Mouse (Mus musculus) thymus, adult 2 months (tissue): ENCODE results near the gene Kcnf1. TPM values are rescaled to one million over a fixed set of nuclear protein-coding genes. Genes with fewer than 3 reads are reported as not detected.

Experiments used
- DNase-seq: peaks from one replicate; pipeline ENCODE4 v3.0.0; 2021
- H3K27ac ChIP-seq: fragments of 200-500 bp; 2 replicates; pipeline ENCODE4 v1.5.1; 2012; ENCODE audit warnings: low read length, control low read depth; ENCODE audit not compliant: control insufficient read depth, insufficient read depth
- H3K27me3 ChIP-seq: fragments of 200-500 bp; 2 replicates; pipeline ENCODE4 v1.6.1; 2012; ENCODE audit warnings: mild to moderate bottlenecking, low read length, moderate library complexity, mixed read lengths; ENCODE audit not compliant: control insufficient read depth, insufficient read depth
- H3K36me3 ChIP-seq: fragments of 200-500 bp; 2 replicates; pipeline ENCODE4 v1.6.1; 2012; ENCODE audit warnings: mild to moderate bottlenecking, low read length, moderate library complexity; ENCODE audit not compliant: control insufficient read depth, insufficient read depth
- H3K4me1 ChIP-seq: fragments of 200-500 bp; replicated peaks from 2 replicates; pipeline ENCODE4 v1.6.1; 2012; ENCODE audit warnings: low read length; ENCODE audit not compliant: control insufficient read depth, insufficient read depth
- H3K4me3 ChIP-seq: fragments of 200-500 bp; 2 replicates; pipeline ENCODE4 v1.5.1; 2012; ENCODE audit warnings: mild to moderate bottlenecking, low read length, control low read depth, moderate library complexity; ENCODE audit not compliant: control insufficient read depth, insufficient read depth
- CTCF ChIP-seq: fragments of 200-500 bp; IDR thresholded peaks from 2 replicates; pipeline ENCODE4 v1.5.1; 2012; ENCODE audit warnings: mild to moderate bottlenecking, control low read depth, low read length, moderate library complexity, borderline replicate concordance; ENCODE audit not compliant: control insufficient read depth, poor library complexity, insufficient read depth; ENCODE audit errors: extremely low read depth
- POLR2A ChIP-seq: fragments of 200-500 bp; IDR thresholded peaks from 2 replicates; pipeline ENCODE4 v1.6.1; 2012; ENCODE audit warnings: mild to moderate bottlenecking, low read length, control low read depth, moderate library complexity; ENCODE audit not compliant: control insufficient read depth, poor library complexity, insufficient read depth; ENCODE audit errors: extremely low read depth
- WGBS: fragments of 180-500 bp; shearing (Covaris S2); methylation state at CpG from one replicate; pipeline ENCODE4 v1.1.7; 2018; 5-methylcytosine and 5-hydroxymethylcytosine counted together
- polyA plus RNA-seq: library from polyadenylated mRNA; depleted of rRNA; stranded (reverse); fragments of >200 nt; gene quantifications from 2 replicates; pipeline ENCODE4 v1.2.3, GENCODE M21; 2012

Gene Kcnf1
- polyA plus RNA-seq, 1 experiment: 0.75 TPM

DNA sequence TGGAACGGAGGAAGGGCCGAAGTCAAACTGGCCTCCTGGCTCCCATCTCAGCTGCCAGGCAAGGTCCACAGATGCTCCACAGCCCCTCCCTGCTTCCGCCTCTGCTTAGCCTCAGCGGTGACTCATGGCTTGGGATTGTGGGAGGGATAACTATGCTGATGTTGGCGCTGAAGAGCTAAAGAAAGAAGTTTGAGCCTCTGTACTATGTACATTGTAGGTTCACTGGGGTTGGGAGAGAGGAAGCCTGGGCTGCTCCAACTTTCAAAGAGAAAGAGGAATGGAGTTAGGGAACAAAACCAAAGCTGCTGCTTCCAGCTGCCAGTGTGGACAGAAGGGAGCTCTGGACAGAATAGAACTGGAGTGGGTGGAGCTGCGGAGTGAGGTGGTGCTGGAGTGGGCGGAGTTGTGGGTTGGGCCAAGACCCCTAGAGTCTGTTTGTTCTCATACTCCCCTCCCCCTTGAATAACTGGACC lies 7.7 kb upstream of the Kcnf1 start:
- no peak for TF ChIP-seq CTCF
- no peak for TF ChIP-seq POLR2A
- DNase-seq: no peak
- 37% methylated on average over 7 of the region's 7 CpGs for WGBS
- no peaks in the 10 kb centered on the region for H3K36me3 ChIP-seq
- H3K27ac ChIP-seq: no peak overlapping the region
- no peaks in the 10 kb centered on the region for H3K4me1 ChIP-seq
- H3K27me3 ChIP-seq: no peaks in the 10 kb centered on the region
- no peak overlapping the region for H3K4me3 ChIP-seq

DNA sequence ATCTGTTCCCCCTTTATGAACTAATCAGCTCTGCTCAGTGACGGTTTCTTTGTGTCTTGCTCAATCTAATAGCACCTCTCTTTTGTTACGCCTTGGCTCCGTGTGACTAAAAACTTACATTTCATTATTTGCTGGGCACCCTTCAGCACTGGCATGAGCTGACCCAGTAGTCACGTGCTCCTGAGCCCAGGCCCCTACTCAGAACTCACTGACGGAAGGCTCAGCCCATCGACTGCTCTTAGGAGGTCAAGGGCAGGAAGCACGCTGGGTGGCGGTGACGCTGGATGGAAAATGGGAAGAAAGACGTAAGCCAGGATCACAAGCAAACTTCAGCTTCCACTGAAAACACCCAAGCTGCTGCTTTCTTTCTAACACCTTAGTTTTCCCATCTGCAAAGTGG lies 7.1 kb upstream of the Kcnf1 start:
- Histone ChIP-seq H3K27ac (no peak overlapping the region), H3K4me3 (no peak overlapping the region), H3K4me1 (no peaks in the 10 kb centered on the region), H3K27me3 (no peaks in the 10 kb centered on the region), H3K36me3 (no peaks in the 10 kb centered on the region)
- DNase-seq: no peak
- WGBS: 46% methylated on average over 10 of the region's 10 CpGs
- TF ChIP-seq CTCF: no peak
- TF ChIP-seq POLR2A: no peak

DNA sequence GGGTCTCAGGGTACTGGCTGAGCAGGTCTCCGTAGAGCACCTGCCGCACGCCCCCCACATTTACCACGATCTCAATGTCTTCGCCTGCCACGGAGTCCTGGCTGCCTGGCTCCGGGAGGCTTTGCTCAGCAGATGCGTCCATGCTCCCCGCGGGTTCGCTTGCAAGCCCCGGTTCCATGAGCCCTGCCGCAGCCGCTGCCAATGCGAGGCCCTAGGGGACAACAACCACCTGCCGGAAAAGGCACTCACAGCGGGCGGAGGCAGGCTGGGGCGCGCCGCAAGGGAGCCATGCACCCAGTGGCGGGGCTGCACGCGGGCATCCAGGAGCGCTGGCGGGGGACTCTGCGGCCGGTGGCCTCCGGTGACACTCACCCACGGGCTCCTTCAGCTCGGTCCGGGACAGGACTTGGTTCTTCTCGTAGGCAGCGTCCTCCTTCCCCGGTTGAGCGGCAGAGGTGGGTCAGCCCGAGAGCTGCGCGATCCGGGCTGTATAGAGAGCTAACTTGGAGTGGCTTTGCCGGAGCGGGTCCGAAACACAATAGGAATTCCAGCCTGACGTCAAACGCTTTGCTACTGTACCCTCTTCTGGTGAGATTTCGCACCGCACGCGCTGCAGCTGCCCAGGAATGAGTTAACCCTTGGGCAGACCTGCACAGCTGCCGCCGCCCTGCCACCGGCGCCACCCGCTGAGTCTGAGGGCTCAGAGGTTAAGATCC lies 489 bp downstream of the Kcnf1 start:
- DNase-seq: peak; percentile 10
- Histone ChIP-seq H3K27ac (no peak overlapping the region), H3K36me3 (no peaks in the 10 kb centered on the region), H3K27me3 (no peaks in the 10 kb centered on the region; the same call in 1 of the 2 replicates), H3K4me3 (no peak overlapping the region), H3K4me1 (no peaks in the 10 kb centered on the region)
- no peak for TF ChIP-seq POLR2A
- no peak for TF ChIP-seq CTCF
- WGBS: 5% methylated on average over 54 of the region's 54 CpGs

DNA sequence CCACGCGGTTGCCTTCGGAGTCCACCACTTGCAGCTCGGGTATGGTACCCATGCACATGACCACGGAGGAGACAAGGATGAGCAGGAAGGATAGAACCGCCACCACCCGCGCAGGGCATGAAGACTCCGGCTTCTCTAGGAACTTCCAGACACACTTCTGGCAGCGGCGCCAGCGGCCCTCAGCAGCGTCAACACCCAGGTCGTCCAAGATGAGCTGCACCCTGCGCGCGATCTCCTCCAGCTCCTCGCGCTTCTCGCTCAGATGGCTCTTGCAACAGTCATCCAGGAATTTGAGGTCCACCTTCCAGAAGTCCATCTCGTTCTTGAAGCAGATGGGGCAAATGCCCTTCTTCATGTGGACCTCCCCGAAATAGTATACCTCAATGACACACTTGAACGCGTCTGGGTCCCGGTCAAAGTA lies 1.1 kb downstream of the Kcnf1 start:
- no peak for DNase-seq
- no peaks in the 10 kb centered on the region; the same call in 1 of the 2 replicates for H3K27me3 ChIP-seq
- no peak overlapping the region for H3K4me3 ChIP-seq
- H3K27ac ChIP-seq: no peak overlapping the region
- H3K36me3 ChIP-seq: no peaks in the 10 kb centered on the region
- no peak for TF ChIP-seq POLR2A
- no peak for TF ChIP-seq CTCF
- no peaks in the 10 kb centered on the region for H3K4me1 ChIP-seq
- WGBS: 25% methylated on average over 25 of the region's 25 CpGs

DNA sequence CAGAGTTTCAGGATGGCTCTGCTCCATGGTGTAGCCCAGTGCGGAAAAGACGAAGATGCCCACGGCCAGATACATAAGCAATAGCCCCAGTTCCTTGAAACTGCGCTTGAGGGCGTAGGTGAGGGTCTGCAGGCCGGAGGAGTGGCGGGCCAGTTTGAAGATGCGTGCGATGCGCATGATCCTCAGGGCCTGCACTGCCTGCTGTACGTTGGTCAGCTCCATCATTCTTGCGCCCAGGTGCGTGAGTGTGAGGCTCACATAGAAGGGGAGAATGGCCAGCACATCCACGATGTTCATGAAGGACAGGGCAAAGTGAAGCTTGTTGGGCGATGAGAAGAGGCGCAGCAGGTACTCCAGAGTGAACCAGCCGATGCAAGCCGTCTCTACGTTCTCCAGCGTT lies 1.6 kb downstream of the Kcnf1 start:
- Histone ChIP-seq H3K4me3 (no peak overlapping the region), H3K36me3 (no peaks in the 10 kb centered on the region), H3K27me3 (no peaks in the 10 kb centered on the region; the same call in 1 of the 2 replicates), H3K27ac (no peak overlapping the region), H3K4me1 (no peaks in the 10 kb centered on the region)
- no peak for DNase-seq
- TF ChIP-seq CTCF: no peak
- no peak for TF ChIP-seq POLR2A
- WGBS: 81% methylated on average over 20 of the region's 20 CpGs

DNA sequence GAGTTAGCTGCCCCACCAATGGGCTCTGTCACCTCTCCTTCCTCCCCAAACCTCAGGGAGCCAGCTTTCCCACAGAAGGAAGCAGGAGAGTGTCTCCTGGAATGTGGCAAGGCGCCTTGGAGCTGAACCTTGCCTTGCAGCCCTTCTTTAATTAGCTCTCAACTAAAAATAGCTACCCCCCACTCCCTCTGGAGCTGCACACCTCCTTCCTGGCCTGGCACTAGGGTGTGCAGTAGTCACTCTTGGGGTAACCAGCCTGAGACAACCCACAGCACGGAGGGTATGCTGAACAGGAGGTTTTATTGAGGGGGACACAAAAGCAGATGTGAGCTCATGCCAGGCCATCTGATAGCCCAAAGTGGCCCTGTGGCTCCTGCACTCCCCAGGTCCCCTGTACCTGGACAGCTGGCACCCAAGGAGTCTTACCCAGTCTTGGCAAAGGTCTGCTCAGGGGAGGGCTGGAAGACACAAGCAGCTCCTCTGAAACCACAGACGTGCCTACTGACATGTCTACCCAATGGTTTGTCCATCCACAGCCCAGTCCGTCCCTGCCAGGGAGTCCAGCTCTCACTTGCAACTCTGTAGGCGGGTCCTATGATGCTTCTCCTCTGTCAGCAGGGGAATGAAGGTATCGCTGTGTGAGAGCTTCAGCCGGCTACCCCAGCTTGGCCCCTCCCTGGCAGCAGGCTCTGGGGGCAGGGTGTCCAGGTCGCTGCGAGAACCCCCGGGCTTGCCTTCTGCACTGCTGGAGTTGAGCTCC lies 2.4 kb downstream of the Kcnf1 start:
- Histone ChIP-seq H3K4me3 (no peak overlapping the region), H3K27ac (no peak overlapping the region), H3K27me3 (no peaks in the 10 kb centered on the region; the same call in 1 of the 2 replicates), H3K4me1 (no peaks in the 10 kb centered on the region), H3K36me3 (no peaks in the 10 kb centered on the region)
- no peak for DNase-seq
- TF ChIP-seq POLR2A (no peak), CTCF (no peak)
- 78% methylated on average over 10 of the region's 10 CpGs for WGBS
